Mouse (Mus musculus) heart, adult 2 months (tissue): Measurements from ENCODE around the gene Slc34a2.

Experiments
- CTCF ChIP-seq: fragments of 200-600 bp; IDR thresholded peaks from 2 replicates; pipeline ENCODE4 v1.8.1; 2022; ENCODE audit warnings: antibody characterized with exemption, mild to moderate bottlenecking, moderate library complexity
- EP300 ChIP-seq: fragments of 200-500 bp; IDR thresholded peaks from 2 replicates; pipeline ENCODE4 v1.6.1; 2011; ENCODE audit warnings: low read depth, low read length, control low read depth; ENCODE audit not compliant: insufficient read depth
- POLR2A ChIP-seq: fragments of 200-500 bp; IDR thresholded peaks from 2 replicates; pipeline ENCODE4 v1.6.1; 2011; ENCODE audit warnings: mild to moderate bottlenecking, low read depth, low read length, control low read depth; ENCODE audit not compliant: insufficient read depth

DNA sequence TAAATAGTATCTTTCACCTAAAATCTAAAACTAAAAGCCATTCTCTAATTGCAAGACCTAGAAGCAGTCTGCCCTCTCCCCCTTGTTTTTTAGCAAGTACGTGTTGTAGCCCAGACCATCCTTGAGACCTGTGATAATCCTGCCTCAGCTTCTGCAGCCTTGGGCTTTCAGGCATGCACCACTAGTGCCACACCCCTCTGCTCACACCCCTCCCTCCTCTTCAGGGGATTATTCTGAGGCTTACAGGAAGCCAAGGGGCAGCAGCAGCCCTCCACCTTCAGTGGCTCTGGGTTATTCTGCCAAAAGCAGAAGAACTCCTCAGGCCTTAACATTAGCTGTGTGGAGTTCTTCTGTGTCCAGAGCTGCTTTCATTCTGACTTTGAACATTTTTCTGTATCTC lies 13.1 kb downstream of the Slc34a2 start:
- TF ChIP-seq CTCF (no peak), POLR2A (no peak), EP300 (no peak)
